8 mouse cellular contexts compared by ENCODE assay signal in the genomic region with DNA sequence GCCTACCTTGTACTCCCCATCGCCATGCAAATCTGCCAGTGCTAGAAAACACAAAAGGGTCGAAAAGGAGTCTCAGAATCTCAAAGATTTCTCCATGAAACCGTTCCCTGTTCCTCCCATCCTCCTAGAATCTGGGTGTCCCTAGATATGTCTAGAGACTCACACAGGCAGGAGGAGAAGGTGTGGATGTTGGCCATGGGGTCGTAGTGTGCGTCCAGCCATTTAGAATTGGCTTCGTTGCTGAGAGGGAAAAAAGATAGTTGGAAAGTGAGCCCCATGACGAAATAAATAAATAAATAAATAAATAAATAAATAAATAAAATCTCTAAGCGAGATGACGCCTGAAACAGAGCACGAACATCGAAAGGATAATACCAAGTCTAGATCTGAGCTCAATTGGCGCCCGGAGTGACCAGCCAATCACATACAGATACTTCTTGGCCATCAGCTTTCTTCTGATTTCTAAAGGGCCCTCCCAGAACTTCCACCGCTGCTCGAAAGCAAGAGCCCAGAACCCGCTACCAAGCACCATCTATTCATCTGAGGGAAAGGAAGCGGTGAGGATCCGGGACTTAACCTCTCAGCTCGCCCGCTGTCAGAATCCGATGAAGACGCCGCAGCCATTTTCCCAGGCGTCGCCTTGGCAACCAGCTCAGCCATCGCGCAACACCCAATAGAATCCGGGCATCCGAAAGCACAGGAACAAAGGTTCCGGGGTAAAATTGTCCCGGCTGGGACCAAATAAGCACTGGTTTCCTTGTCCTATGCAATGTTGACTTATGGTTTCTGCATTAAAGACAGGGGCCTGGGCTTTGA. TPM values are rescaled to one million over a fixed set of nuclear protein-coding genes. Genes with fewer than 3 reads are reported as not detected.
DNase-seq lines count a peak whose midpoint lies in the region; ATAC-seq and TF ChIP-seq lines count a peak whose summit lies in the region.

Bbs1 (minus strand) TSS at position 650 of the 816 bp plus-strand sequence.

- peak within 1 kb of the TSS; percentile 63 for H3K4me3 ChIP-seq in hindbrain, embryonic 12.5 days

- H3K4me1 ChIP-seq in hindbrain, embryonic 12.5 days, result peaks cover 11% of the 10 kb centered on the region

- DNase-seq in Patski (ENCODE audit: low read depth, low spot score), result peak; percentile 48
- peak; percentile 90 for DNase-seq in cerebellum, postnatal 10 days
- DNase-seq in frontal cortex, postnatal 10 days (ENCODE audit: low spot score in 2 of 2), result peak; percentile 43 to 78
- peak; percentile 82 to 83 for DNase-seq in layer of hippocampus, postnatal 14 days (ENCODE audit: low spot score in 2 of 2)
- peak; percentile 88 for DNase-seq in lung, postnatal 10 days
- DNase-seq in ovary, postnatal 14 days (ENCODE audit: low spot score), result peak; percentile 77
- peak; percentile 58 to 77 for DNase-seq in thymus, postnatal 10 days (ENCODE audit: low spot score in 2 of 2)

- POLR2A ChIA-PET in Patski (lab: Charles Lee), result interaction anchor here (0.6 kb wide), 1 partner anchor 893 kb away, joined by 3 read pairs; no protein-coding TSS in a partner anchor

- no peak for ATAC-seq in Patski
- peak; percentile 78 for ATAC-seq in hindbrain, embryonic 12.5 days (ENCODE audit: low FRiP score)

- peak within 1 kb of the TSS; percentile 77 for H3K27ac ChIP-seq in hindbrain, embryonic 12.5 days

- H3K9me3 ChIP-seq in hindbrain, embryonic 12.5 days (replicated peaks), result no peaks in the 10 kb centered on the region

- H3K36me3 ChIP-seq in hindbrain, embryonic 12.5 days, result peaks cover 41% of the 10 kb centered on the region

- no peak for TF ChIP-seq CTCF in Patski (IDR thresholded peaks at IDR 0.05)

- H3K9ac ChIP-seq in hindbrain, embryonic 12.5 days, result peak within 1 kb of the TSS; percentile 71

- 9% methylated on average over 31 of the region's 31 CpGs for WGBS in hindbrain, embryonic 12.5 days

- CTCF ChIA-PET in Patski (lab: Charles Lee), result interaction anchor here (1.3 to 2.4 kb wide), 2 partner anchors 10 to 22 kb away, joined by 3 to 8 read pairs; partner anchors contain the start of gene Dpp3

- in situ Hi-C loops in Patski (cut with MboI; ENCODE audit: low pct_unique_long_range_greater_than_20kb), result loop anchor here (5.0 kb wide), 1 partner anchor 149 kb away; the partner anchor contains the start of gene Rbm4b

- H3K4me2 ChIP-seq in hindbrain, embryonic 12.5 days (replicated peaks), result peak within 1 kb of the TSS; percentile 73

- no peaks in the 10 kb centered on the region for H3K27me3 ChIP-seq in Patski
- H3K27me3 ChIP-seq in hindbrain, embryonic 12.5 days, result no peaks in the 10 kb centered on the region

RNA-seq across cellular contexts. Expression of gene Bbs1, which starts in this region (rescaled TPM):
- polyA plus RNA-seq in Patski (2021), result 20.3 TPM
- 7.2 and 9.8 TPM in 2 replicates for polyA plus RNA-seq in hindbrain, embryonic 12.5 days (2016; fragmentation: Nextera tagmentation; extraction: Ambion mirVana)
- total RNA-seq in layer of hippocampus, postnatal 14 days (2021), result 10 to 100 TPM; 38.4 TPM
